Mouse (Mus musculus) thymus, postnatal 10 days (tissue): ENCODE measurements at regions not wholly inside any gene's neighbourhood (a gene's known extent, or its start where the extent isn't known, plus 50 kb on each side); places are given as distances from the start of the nearest gene placed in this dataset.
A peak's percentile ranks its signal among the peaks of the same experiment; 100 is the strongest.

Source experiments
- DNase-seq, 2 experiments: peaks; one replicate each; pipeline ENCODE4 v3.0.0; 2021; ENCODE audit warnings: low spot score in 2 of 2

DNA sequence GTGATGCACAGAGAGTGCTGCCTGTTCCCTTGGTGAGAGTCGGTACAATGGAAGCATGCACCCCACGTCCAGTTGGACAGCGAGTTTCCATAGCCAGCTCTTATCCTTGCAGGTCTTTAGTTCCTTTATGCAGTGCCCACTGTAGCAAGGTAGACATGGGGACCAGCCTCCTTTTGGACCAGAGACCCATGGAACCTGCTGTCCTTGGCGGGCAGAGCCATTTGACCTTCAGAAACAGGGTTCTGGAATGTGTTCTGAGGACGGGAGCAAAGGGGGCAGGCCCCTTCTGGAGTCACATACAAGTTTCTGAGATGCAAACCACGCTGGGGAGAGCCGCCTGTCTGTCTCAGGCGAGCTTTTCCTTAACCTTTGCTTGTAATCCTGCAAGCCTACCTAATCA is 188.1 kb downstream of the Emx2 start:
- DNase-seq: no peak

DNA sequence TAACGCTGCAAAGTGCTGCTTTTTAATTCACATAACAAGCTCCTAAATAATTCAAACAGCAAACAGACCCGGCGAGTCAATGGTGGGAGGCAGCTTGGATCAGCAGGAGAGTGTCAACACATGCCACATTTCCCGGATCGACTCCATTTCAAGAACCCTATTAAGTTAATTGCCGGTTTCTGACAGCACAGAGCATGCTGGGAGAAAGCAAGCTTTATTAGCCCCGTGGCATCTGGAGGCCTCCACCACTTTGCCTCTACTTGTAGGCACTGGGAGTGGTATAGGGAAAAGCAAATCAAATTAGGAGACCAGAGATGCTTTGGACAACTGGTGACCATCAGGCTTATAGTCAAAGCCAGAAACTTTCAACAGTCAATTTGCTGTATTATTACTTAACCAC is 188.5 kb downstream of the Emx2 start:
- DNase-seq: no peak

GRCm38 (mm10) chr19:59649421-59649820 is 191.2 kb downstream of the Emx2 start:
- DNase-seq: no peak

DNA sequence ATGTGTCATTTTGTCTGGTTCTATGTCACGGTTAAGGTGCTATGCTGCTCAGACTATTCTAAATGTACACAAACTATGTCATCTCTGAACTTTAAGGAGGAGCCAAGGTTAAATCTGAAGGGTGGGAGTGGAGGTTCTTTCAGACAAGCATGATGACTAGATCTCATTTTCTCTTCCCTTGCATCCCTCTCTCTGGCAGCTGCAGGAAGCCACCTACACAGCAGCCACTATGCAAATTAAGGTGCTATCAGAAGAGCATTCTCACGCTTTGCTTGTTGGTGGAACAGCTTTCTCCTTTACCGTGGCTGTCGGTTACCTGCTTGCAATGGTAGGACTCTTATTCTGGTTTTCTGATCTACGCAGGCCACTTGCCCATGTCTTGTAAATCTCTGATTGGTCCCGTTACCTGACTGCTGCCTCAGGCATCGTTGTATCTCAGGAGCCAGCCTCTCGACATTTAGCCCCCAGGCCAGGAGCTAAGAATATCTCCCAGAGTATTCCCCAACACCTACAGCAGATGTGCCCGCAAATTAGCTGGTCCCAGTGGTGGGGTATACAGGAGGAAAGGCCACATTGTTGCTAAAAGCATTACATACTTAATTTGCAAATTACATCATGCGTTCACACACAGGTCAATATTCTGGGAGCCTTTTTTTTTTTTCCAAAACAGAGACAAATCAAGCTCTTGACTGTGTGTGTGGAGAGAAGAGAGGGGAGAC is 192.6 kb downstream of the Emx2 start:
- no peak for DNase-seq

- DNase-seq: no peak
Measured at GRCm38 (mm10) chr19:59653631-59654367, 195.6 kb downstream of the Emx2 start.

- no peak for DNase-seq
Measured at GRCm38 (mm10) chr19:59655321-59655720, 197.1 kb downstream of the Emx2 start.

DNA sequence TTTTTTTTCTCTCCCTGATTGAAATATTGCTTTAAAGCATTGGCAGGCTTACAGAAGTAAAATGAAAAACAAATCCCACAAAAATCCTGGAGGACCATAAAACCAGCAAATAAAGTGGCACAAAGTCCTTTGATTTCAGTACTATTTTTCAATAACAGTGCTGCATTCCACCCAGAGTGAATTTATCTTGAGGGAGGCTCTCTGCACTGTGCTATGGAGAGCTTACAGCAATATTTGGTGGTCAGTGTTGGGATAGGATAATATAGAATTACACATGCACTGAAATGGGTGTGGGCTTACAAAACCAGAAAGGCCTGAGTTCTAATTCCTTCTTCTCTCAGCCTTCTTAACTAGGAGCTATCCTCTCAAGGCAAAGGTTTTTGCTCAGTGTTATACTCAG is 211.6 kb downstream of the Emx2 start:
- DNase-seq: no peak

DNA sequence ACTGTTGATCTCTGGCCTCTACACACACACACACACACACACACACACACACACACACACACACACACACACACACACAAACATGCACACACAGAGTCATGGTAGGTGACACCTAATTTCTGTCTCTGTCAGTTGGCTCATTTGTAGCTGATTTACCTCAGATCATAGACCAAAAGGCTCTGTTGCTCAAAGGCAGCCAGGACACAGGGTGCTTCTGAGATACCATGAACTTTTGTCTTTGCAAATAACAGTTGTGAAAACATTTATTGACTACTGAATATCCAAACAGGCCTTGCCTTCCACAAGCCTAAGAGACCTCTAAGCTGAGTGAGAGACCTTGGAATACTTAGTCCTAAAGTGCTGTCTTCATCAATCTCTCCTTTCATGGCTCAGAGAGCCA is 215.4 kb downstream of the Emx2 start:
- DNase-seq: no peak

- DNase-seq: no peak
Measured at GRCm38 (mm10) chr19:59679191-59679590, 221.0 kb downstream of the Emx2 start.

- peak; percentile 60 to 78 for DNase-seq
Measured at GRCm38 (mm10) chr19:59680356-59680755, 222.2 kb downstream of the Emx2 start.

- DNase-seq: no peak
Measured at GRCm38 (mm10) chr19:59684292-59684691, 226.1 kb downstream of the Emx2 start.

DNA sequence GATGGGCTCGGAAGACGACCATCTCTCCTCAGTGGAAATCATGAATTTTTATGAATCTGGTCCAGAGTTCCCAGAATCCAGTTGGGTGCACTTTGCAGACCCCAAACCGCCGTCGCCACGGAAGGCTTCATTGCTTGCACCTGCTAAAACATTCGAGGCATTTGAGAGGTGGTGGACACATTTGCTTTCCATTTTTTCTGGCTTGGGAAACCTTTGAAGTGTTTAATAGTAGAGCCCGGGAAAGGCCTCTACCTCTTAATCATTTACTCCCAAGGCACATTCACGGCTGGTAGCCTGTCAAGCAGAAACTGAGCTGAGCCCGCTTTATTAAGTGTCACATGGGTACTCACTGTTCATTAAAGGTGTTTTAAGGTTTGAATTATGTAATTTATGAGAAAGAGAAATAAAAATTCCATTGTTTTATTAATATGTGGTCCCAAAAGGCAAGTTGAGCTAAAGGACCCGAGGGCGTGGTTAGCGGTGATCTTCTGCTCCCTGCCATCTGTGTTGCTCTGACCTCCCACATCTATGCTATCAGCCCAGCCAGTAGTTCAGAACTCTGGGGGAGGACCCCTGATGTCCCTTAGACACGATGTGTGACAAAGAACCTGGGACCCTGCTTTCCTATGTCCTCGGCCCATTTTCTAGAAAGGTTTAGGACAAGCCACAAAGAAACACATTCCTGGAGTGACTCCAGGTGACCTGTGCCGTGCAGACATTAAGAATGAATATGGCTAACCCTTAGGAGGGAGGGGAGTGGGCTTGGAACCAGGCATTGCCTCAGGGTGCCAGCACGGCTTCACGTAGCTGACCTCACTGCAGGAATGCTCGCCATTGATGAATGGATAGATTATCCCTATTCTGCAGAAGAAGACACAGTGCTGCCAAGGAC is 227.9 kb downstream of the Emx2 start:
- DNase-seq: no peak

DNA sequence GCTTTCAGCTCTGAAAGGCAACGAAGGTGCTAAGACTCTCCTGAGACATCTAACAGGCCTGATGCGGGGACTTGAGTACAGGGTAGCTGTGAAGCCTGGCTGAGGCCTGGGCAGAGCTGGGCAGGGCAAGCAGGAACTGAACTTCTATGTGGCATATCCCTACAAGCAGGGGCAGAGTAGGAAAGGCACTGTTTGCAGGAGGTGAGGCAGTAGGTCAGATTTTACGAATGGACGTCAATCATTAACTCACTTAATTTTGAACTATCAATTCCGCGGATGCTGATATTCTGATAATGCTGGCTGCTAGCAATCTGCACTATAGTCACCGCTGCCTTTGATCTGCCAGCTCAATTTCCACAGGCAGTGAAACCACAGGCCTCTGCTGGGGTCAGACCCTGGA is 229.0 kb downstream of the Emx2 start:
- DNase-seq: no peak

DNA sequence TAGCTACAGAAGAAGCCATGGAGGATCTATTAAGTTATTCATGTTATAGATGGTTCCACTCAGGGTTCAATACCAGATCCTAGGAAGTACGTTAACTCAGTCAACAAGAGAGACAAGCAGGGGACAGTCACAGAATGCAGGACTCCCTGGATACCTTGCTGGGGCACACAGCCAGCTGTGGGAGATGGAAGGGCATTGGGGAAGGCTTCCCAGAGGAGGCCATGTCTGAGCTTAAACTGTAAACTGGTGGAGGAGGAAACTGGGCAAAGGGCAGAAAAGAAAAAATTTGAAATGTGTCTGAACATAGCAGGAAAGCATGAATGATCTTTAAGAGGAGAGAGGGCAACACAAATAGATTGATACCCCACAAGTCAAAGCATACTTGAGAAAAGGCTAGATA is 229.5 kb downstream of the Emx2 start:
- DNase-seq: no peak

DNA sequence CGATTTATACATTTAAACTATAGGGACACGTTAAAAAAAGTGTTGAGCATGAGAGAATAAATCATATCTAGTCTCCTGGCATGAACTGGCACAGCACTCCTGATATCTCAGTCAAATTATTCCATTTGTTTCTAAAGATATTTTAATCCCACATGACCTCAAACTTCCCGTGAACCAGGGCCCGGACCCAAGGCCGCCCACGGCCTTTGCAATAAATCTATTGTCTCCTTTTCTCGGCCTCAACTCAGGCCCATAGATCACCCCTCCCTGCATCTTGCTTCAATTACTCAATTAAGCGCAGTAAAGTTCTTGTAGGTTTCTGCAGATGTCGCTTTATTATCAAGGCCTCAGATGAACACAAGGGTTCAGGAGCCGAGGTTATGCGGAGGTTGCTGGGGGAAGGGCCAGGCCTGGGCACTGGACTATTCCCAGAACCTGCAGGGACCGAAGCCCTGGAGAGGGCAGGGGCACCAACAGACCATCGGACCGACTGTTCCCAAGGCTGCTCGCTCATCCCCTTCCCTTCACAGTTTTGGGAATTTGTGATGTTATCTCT is 233.4 kb downstream of the Emx2 start:
- DNase-seq: no peak

DNA sequence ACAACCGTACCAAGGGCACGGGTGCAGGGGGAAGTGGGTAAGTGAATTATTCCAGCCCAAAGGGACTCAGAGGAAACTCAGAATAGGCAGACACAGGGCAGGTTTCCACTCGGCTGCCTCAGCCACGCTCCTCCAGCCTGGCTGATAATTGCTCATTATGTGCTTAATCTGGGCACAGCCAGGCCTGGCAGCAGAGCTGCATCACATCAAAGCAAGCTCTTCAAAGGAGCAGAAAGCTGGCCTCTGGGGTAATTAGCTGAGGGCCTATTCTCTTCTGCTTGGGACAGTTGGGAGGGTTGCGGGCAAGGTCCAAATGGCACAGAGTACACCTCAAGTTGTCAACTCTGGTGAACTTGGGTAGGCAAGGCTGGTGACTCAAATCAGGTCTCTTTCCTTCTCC is 239.5 kb downstream of the Emx2 start:
- DNase-seq: no peak

GRCm38 (mm10) chr19:59700187-59700586 is 242.0 kb downstream of the Emx2 start:
- DNase-seq: no peak

DNA sequence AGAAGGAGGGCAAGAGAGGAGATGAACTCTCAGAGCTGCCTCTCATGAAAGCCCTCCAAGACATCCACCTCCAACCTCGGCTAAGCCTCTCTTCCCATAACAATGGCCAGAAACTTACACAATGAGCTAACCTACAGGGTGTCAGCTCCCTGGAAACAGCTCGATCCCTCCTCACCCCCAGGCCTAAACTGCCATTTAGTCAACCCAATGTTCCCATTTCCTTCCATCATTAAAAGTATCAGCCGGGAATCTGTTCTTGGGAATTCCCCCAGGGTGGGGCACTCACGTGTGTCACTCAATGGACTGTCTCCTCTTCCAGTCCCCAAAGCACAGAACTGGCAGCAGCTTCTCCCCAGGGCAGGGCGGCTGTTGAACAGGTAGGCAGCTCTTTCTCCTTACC is 236.3 kb downstream of the Rab11fip2 start:
- DNase-seq: no peak

GRCm38 (mm10) chr19:59709180-59709579 is 234.3 kb downstream of the Rab11fip2 start:
- DNase-seq: no peak

DNA sequence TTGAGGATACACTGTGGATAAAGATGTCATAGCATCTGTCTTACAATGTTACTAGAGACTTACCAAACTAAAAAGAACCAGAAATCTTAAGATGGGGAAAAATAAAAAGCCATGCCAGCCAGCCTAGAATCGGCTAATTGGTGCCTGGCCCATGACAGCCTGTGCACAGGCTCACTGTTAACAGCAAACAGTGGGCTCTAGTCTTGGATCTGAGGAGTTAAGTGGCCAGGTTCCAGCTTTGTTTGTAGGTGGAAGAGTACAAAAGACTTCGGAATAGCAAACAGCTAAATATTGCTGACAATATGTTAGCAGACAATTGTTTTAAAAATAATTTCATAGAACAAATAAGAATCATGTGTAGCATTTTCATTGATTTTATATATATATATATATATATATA is 228.4 kb downstream of the Rab11fip2 start:
- no peak for DNase-seq

- DNase-seq: no peak
Measured at GRCm38 (mm10) chr19:59717813-59718483, 225.5 kb downstream of the Rab11fip2 start.

- no peak for DNase-seq
Measured at GRCm38 (mm10) chr19:59738541-59738940, 204.9 kb downstream of the Rab11fip2 start.
